Mouse (Mus musculus): ENCODE data around the gene Foxn3. TPM values are rescaled to one million over a fixed set of nuclear protein-coding genes. Genes with fewer than 3 reads are reported as not detected.
"Not testable (repeated sequence)": the region's sequence is repeated elsewhere in the genome, so short reads cannot be mapped to it uniquely, and the experiment has no call there.

The Foxn3 gene
- polyA plus RNA-seq, 1 experiment: 5.8 TPM

GRCm38 (mm10) chr12:99198428-99199123 is 364.8 kb downstream of the Foxn3 start:
- no peak for TF ChIP-seq MAX (IDR thresholded peaks at IDR 0.05; ENCODE audit: low read depth)
- TF ChIP-seq SRF (IDR thresholded peaks at IDR 0.05; ENCODE audit: control insufficient read depth, insufficient read length, low read depth): no peak
- no peak for TF ChIP-seq MYOD1 (IDR thresholded peaks at IDR 0.05; ENCODE audit: control insufficient read depth in 1 of 3, insufficient read length in 2 of 3, low read depth in 2 of 3)
- no peak for TF ChIP-seq POLR2A (IDR thresholded peaks at IDR 0.05; ENCODE audit: insufficient read length, low read depth)
- no peak for TF ChIP-seq CEBPB (IDR thresholded peaks at IDR 0.05; ENCODE audit: insufficient read depth, poor library complexity, severe bottlenecking)
- TF ChIP-seq E2F4 (IDR thresholded peaks at IDR 0.05; ENCODE audit: insufficient read depth): no peak
- no peak for TF ChIP-seq USF1 (IDR thresholded peaks at IDR 0.05; ENCODE audit: low read depth)
- no peak for TF ChIP-seq TCF3 (IDR thresholded peaks at IDR 0.05; ENCODE audit: insufficient read length, low read depth)
- no peak for TF ChIP-seq MYOG (IDR thresholded peaks at IDR 0.05; ENCODE audit: control insufficient read depth in 1 of 3, insufficient read depth in 1 of 3, insufficient read length in 2 of 3, low read depth in 2 of 3)
- no peak for TF ChIP-seq TCF12 (IDR thresholded peaks at IDR 0.05; ENCODE audit: insufficient read depth, poor library complexity, severe bottlenecking)
- TF ChIP-seq POLR2AphosphoS2 (IDR thresholded peaks at IDR 0.05; ENCODE audit: insufficient read length, low read depth): no peak
- no peak for TF ChIP-seq REST (IDR thresholded peaks at IDR 0.05; ENCODE audit: insufficient read depth, insufficient read length)
- Histone ChIP-seq H3K4me2 (ENCODE audit: low read depth) (no peak overlapping the region), H3K79me2 (ENCODE audit: control insufficient read depth, insufficient read depth) (no peaks in the 10 kb centered on the region), H3K36me3 (ENCODE audit: control insufficient read depth, insufficient read depth) (no peaks in the 10 kb centered on the region), H3K27me3 (ENCODE audit: control insufficient read depth, insufficient read depth, insufficient read length) (no peaks in the 10 kb centered on the region), H3ac (ENCODE audit: control insufficient read depth, insufficient read length) (no peak overlapping the region), H3K4me3 (no peak overlapping the region)

- no peaks in the 10 kb centered on the region for H3K79me2 ChIP-seq (ENCODE audit: control insufficient read depth, insufficient read depth)
- TF ChIP-seq POLR2A (IDR thresholded peaks at IDR 0.05; ENCODE audit: insufficient read length, low read depth): no peak
- no peak for TF ChIP-seq SRF (IDR thresholded peaks at IDR 0.05; ENCODE audit: control insufficient read depth, insufficient read length, low read depth)
- TF ChIP-seq MAX (IDR thresholded peaks at IDR 0.05; ENCODE audit: low read depth): no peak
- TF ChIP-seq TCF3 (IDR thresholded peaks at IDR 0.05; ENCODE audit: insufficient read length, low read depth): no peak
- TF ChIP-seq E2F4 (IDR thresholded peaks at IDR 0.05; ENCODE audit: insufficient read depth): no peak
- TF ChIP-seq POLR2AphosphoS2 (IDR thresholded peaks at IDR 0.05; ENCODE audit: insufficient read length, low read depth): no peak
- H3K36me3 ChIP-seq (ENCODE audit: control insufficient read depth, insufficient read depth): no peaks in the 10 kb centered on the region
- H3ac ChIP-seq (ENCODE audit: control insufficient read depth, insufficient read length): no peak overlapping the region
- no peak overlapping the region for H3K4me3 ChIP-seq
- no peaks in the 10 kb centered on the region for H3K27me3 ChIP-seq (ENCODE audit: control insufficient read depth, insufficient read depth, insufficient read length)
- no peak overlapping the region for H3K4me2 ChIP-seq (ENCODE audit: low read depth)
Measured at GRCm38 (mm10) chr12:99197031-99197430, 366.4 kb downstream of the Foxn3 start.

GRCm38 (mm10) chr12:99195655-99196054 is 367.7 kb downstream of the Foxn3 start:
- no peak for TF ChIP-seq POLR2AphosphoS2 (IDR thresholded peaks at IDR 0.05; ENCODE audit: insufficient read length, low read depth)
- no peak for TF ChIP-seq POLR2A (IDR thresholded peaks at IDR 0.05; ENCODE audit: insufficient read length, low read depth)
- no peak for TF ChIP-seq MYOD1 (IDR thresholded peaks at IDR 0.05; ENCODE audit: control insufficient read depth in 1 of 3, insufficient read length in 2 of 3, low read depth in 2 of 3)
- no peak for TF ChIP-seq E2F4 (IDR thresholded peaks at IDR 0.05; ENCODE audit: insufficient read depth)
- no peak for TF ChIP-seq REST (IDR thresholded peaks at IDR 0.05; ENCODE audit: insufficient read depth, insufficient read length)
- TF ChIP-seq MYOG (IDR thresholded peaks at IDR 0.05; ENCODE audit: control insufficient read depth in 1 of 3, insufficient read depth in 1 of 3, insufficient read length in 2 of 3, low read depth in 2 of 3): no peak
- no peak for TF ChIP-seq USF1 (IDR thresholded peaks at IDR 0.05; ENCODE audit: low read depth)
- TF ChIP-seq CEBPB (IDR thresholded peaks at IDR 0.05; ENCODE audit: insufficient read depth, poor library complexity, severe bottlenecking): no peak
- no peak for TF ChIP-seq TCF3 (IDR thresholded peaks at IDR 0.05; ENCODE audit: insufficient read length, low read depth)
- TF ChIP-seq MAX (IDR thresholded peaks at IDR 0.05; ENCODE audit: low read depth): no peak
- TF ChIP-seq SRF (IDR thresholded peaks at IDR 0.05; ENCODE audit: control insufficient read depth, insufficient read length, low read depth): no peak
- no peak for TF ChIP-seq TCF12 (IDR thresholded peaks at IDR 0.05; ENCODE audit: insufficient read depth, poor library complexity, severe bottlenecking)
- Histone ChIP-seq H3K4me2 (ENCODE audit: low read depth) (no peak overlapping the region), H3K4me3 (no peak overlapping the region), H3ac (ENCODE audit: control insufficient read depth, insufficient read length) (no peak overlapping the region), H3K27me3 (ENCODE audit: control insufficient read depth, insufficient read depth, insufficient read length) (no peaks in the 10 kb centered on the region), H3K79me2 (ENCODE audit: control insufficient read depth, insufficient read depth) (no peaks in the 10 kb centered on the region), H3K36me3 (ENCODE audit: control insufficient read depth, insufficient read depth) (no peaks in the 10 kb centered on the region)

GRCm38 (mm10) chr12:99194120-99194519 is 369.3 kb downstream of the Foxn3 start:
- H3K79me2 ChIP-seq (ENCODE audit: control insufficient read depth, insufficient read depth); H3K4me3 ChIP-seq; H3K4me2 ChIP-seq (ENCODE audit: low read depth); H3K36me3 ChIP-seq (ENCODE audit: control insufficient read depth, insufficient read depth); H3ac ChIP-seq (ENCODE audit: control insufficient read depth, insufficient read length); H3K27me3 ChIP-seq (ENCODE audit: control insufficient read depth, insufficient read depth, insufficient read length): not testable (repeated sequence)

- Histone ChIP-seq H3K36me3 (ENCODE audit: control insufficient read depth, insufficient read depth) (no peaks in the 10 kb centered on the region), H3K4me3 (no peak overlapping the region), H3ac (ENCODE audit: control insufficient read depth, insufficient read length) (no peak overlapping the region), H3K27me3 (ENCODE audit: control insufficient read depth, insufficient read depth, insufficient read length) (no peaks in the 10 kb centered on the region), H3K4me2 (ENCODE audit: low read depth) (no peak overlapping the region), H3K79me2 (ENCODE audit: control insufficient read depth, insufficient read depth) (no peaks in the 10 kb centered on the region)
- TF ChIP-seq TCF3 (IDR thresholded peaks at IDR 0.05; ENCODE audit: insufficient read length, low read depth) (no peak), CEBPB (IDR thresholded peaks at IDR 0.05; ENCODE audit: insufficient read depth, poor library complexity, severe bottlenecking) (no peak), E2F4 (IDR thresholded peaks at IDR 0.05; ENCODE audit: insufficient read depth) (no peak), MAX (IDR thresholded peaks at IDR 0.05; ENCODE audit: low read depth) (no peak), POLR2AphosphoS2 (IDR thresholded peaks at IDR 0.05; ENCODE audit: insufficient read length, low read depth) (no peak), MYOG (IDR thresholded peaks at IDR 0.05; ENCODE audit: control insufficient read depth in 1 of 3, insufficient read depth in 1 of 3, insufficient read length in 2 of 3, low read depth in 2 of 3) (no peak), MYOD1 (IDR thresholded peaks at IDR 0.05; ENCODE audit: control insufficient read depth in 1 of 3, insufficient read length in 2 of 3, low read depth in 2 of 3) (no peak), USF1 (IDR thresholded peaks at IDR 0.05; ENCODE audit: low read depth) (no peak), SRF (IDR thresholded peaks at IDR 0.05; ENCODE audit: control insufficient read depth, insufficient read length, low read depth) (no peak), TCF12 (IDR thresholded peaks at IDR 0.05; ENCODE audit: insufficient read depth, poor library complexity, severe bottlenecking) (no peak), POLR2A (IDR thresholded peaks at IDR 0.05; ENCODE audit: insufficient read length, low read depth) (no peak), REST (IDR thresholded peaks at IDR 0.05; ENCODE audit: insufficient read depth, insufficient read length) (no peak)
Measured at GRCm38 (mm10) chr12:99187671-99188070, 375.7 kb downstream of the Foxn3 start.

All from myocyte (in vitro differentiated cells).